Mouse (Mus musculus) gastrocnemius, postnatal 36 days (tissue): Measurements from ENCODE around the gene Kank3. TPM values are rescaled to one million over a fixed set of nuclear protein-coding genes. Genes with fewer than 3 reads are reported as not detected.

ENCODE experiments used
- DNase-seq, 2 experiments: peaks; one replicate each; pipeline ENCODE4 v3.0.0; 2022
- intact Hi-C: fragments of 180-260 bp; cut with DNase I; formaldehyde crosslinking; loops from one replicate; pipeline ENCODE4 v1.15.1; 2025
- long read RNA-seq, 2 experiments: library from polyadenylated mRNA; stranded (forward); transcript quantifications; one replicate each; pipeline ENCODE4 v2.0.0; 2021
- total RNA-seq, 2 experiments: library from RNA; stranded (reverse); gene quantifications; 2 replicates each; pipeline ENCODE4 v1.2.3; 2021

Gene Kank3
- total RNA-seq = 10 to 100 TPM; 15.3 to 22.5 TPM
- long read RNA-seq, experiment 1, transcript Kank3-201 (11 exons, 2,641 nt) = major isoform, 24 of 41 reads
- long read RNA-seq, experiment 1, partial matches to known transcripts = 7 of 41 reads
- long read RNA-seq, experiment 1, other reads (novel, unspliced or antisense) = 6 of 41 reads
- long read RNA-seq, experiment 2, transcript Kank3-201 (11 exons, 2,641 nt) = major isoform, 22 of 36 reads
- long read RNA-seq, experiment 2, partial matches to known transcripts = 8 of 36 reads
- long read RNA-seq, experiment 2, other reads (novel, unspliced or antisense) = 5 of 36 reads

DNA sequence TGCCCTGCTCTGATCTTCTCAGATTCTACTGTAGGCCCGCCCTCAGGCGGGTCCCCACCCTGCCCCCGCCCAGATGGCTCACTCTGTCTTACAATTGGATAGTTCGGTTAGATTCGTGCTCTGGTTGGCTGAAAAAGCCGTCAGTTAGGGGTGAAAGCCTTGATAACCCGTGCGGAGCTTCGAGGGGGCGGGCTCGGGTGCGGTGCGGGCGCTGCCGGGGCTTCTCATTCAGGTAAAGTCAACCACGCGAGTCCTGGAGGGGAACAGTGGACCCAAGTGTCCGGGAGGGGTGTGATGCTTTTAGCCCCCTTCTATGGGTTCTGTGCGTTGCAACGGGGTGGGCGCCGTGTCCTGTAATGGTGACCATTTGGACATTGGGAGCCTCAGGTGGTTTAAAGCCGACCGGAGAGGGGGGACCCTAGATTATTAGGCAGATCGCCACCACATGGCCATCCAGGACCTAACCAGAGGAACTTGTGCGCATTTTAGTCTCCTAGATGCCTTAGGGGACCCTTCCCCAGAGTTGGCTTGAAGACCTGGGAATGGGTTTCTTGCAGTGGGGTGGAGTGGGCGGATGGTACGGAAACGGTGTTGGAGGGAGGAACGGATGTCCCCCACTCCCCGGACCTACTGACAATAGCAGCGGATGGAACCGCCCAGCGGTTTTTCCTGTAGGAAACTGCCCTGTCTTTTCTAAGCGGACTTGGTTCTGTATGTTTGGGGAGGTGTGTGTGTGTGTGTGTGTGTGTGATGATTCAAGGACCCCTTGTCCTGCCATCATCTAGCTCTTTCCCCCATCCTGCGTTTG, at the start of gene Kank3:
TSS of gene Kank3 (plus strand) at position 186 of the 808 bp plus-strand sequence.
- DNase-seq = peak; percentile 83 to 94
- intact Hi-C loops = no loop called here

DNA sequence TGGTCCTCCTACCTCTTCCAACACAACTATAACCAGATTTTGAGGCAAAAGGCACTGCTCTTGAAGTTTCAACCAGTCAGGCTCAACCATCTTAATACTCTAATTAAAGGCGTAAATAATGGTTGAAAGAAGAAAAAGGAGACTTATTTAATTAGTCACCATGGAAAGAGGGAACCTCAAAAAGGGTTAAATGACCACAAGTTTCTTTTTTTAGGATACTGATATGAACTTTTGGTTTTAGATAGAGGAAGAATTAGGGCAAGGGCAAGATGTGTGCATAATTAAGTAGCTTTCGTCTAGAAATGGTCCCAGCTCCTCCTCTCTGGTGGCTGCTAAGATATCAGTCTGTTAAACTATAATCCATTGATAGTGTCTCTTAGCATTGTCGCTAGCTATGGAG, 43.9 kb upstream of the Kank3 start:
- intact Hi-C loops = no loop called here
- no peak for DNase-seq

DNA sequence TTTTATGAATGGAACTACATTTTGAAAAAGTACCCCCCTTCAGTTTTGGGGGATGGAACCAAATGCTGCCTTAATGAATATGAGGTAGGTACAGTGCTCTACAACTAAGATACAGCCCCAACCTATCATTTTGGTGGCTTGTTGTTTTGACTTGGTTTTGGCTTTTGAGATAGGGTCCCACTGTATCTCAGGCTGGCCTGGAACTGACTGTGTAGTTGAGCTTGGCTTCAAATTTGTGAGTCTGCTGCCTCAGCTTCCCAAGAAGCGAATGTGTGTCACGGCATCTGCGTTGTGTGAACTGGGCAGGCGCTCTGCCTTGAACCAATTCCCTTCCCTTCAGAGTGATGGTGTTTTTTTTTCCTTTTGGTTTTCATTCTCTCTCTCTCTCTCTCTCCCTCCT, 38.7 kb upstream of the Kank3 start:
- no peak for DNase-seq
- intact Hi-C loops = no loop called here

DNA sequence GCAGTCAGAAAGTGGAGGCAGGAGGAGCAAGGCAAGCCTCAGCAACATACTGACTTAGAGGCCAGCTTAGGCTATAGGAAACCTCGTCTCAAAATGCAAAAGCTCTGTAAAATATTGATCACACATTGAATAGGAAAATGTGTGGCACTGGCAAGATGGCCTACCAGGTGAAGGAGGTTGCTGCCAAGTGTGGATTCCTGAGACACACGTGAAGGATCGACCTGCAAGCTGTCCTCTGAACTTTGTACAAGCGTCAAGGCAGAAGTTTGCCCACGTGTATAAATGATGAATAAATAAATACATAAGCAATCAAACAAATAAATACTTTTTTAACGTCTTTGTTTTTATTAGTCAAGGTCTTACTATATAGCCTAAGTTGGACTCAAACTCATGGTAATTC, 36.9 kb upstream of the Kank3 start:
- intact Hi-C loops = no loop called here
- DNase-seq = no peak

DNA sequence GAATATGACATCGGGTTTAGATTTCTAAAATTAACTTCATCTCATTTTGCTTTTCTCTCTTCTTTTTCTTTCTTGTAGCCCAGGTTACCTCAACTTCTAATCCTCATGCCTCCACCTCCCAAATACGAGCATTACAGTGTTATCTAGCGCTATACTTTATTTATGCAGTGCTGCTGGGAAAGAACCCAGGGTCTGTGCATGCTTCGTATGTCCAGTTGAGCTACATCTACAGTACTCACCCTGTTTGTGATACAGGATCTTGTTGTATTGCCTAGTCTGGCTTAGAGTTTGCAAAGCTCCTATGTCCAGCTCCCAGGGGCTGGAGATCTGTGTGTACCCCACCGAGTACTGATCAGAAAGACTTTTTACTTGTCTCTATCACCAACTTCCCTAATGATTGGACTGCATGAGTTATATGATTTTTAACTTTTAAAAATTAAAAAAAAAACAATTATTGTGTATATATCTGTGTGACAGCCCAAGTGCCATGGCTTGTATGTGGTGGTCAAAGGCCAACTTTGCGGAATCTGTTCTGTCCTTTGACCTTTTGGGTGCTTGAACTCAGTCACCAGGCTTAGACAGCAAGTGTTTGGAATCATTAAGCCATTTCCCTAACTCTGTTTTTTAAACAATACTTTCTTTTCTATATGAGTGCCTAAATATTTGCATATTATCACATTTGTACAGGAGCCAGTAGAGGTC, 36.3 kb upstream of the Kank3 start:
- no peak for DNase-seq
- intact Hi-C loops = no loop called here

DNA sequence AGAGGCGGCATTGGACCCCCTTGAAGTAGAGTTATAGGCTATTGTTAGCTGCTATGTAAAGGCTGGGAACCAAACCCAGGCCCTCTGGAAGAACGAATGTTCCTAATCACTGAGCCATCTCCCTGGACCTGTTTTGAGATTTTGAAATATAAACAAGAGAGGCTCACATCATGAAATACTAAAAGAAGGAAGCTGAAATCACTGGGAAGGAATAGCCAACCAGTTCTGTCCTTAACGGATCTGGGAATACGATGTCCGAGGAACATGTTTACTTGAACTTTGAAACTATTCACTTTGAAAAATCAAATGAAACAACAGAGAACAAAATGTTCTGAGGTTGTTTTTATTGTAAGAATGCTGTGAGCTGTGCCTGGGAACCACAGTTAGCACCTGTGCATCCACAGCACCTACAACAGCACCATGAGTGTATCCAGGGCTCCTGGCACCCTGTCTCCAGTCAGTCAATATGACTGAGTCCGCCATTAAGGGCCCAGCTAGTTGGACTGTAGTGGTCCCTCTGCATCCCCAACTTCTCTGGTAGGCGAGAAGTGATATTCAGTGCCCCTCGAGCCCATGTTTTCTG, 35.7 kb upstream of the Kank3 start:
- intact Hi-C loops = no loop called here

DNA sequence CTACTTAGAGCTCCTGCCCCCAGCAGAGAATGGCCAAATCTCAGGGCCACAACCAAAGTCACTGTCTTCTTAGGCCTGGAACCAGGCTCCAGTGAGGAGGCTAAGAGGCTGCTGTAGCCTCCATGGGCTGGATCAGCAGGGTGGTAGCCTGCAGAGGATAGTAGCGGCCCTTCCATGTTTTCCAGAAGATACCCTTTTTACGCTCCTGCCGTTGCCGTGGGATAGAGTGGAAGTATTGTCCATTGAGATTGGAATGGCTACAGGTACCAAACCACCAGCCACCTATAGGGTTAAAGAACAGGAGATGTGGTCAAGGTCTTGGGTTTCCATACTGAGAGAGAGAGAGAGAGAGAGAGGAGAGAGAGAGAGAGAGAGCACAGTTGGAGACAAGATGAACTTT, 35.0 kb upstream of the Kank3 start:
- DNase-seq = no peak
- intact Hi-C loops = no loop called here

More for the DNA sequence above, 35.7 kb upstream of the Kank3 start:
- DNase-seq = no peak

DNA sequence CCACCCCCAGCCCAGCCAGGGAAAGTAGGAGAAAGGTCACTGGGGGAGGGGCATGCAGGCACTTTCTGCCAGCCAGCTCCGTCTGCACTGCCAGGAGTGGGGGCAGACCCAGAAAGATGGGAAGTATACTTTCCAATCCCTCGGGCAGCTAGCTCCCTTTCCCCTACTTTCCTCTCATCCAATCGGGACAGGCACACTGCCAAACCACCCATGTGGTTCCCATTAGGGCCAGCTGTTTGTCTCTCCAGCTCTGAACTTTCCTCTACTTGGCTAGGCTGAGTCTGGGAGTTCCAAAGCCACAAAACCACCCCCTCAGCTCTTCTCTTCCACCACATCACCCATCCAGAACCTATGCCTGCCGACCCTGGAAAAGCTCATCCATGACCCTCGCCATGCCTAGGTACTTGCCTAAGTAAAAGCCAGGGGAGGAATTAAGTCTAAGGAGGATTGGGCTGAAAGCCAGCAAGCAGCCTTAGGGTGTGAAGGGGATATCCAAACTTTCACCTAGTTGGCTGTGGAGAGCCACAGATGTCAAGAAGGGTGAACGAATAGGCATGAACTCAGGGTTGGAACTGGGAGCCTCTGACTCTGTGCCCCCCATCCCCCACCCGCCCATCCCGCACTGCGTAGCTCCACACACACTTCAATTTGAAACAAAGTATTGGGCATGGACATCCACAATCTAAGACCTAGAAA, 30.9 kb upstream of the Kank3 start:
- peak; percentile 95 to 98 for DNase-seq
- intact Hi-C loops = no loop called here

DNA sequence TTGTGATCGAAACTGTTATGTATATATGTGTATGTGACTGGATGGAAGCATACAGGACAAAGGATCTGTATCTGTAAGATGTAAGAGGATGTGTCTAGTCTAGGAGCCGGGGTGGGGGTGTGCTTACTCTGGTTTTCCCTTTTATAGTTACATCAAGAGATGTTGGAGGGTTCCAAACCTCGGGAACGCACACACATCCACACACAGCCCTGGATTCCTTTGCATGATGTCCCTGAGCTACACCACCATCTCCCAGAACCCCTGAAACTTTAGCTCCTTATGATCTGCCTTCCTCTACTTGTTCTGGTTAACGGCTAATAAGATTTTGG, 30.4 kb upstream of the Kank3 start:
- DNase-seq = no peak
- intact Hi-C loops = no loop called here

DNA sequence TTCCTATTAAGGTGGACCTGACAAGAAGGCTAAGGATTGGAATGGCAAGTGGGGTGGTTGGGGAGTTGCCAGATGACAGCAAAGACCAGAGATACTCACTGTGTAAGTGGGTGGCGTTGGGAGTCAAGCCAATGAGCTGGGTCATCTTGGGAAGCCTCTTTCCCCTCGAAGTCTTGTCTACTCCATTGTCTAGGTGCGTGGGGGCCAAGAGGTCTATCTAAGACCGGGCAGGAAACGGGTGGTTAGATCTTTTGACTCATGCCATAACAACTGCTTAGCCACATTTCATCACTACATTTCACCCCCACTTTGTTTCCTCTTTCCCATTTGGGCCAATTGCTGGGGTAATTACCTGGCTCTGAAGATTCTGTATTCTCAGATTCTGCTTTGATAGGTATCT, 29.9 kb upstream of the Kank3 start:
- peak; percentile 29 to 38 for DNase-seq

DNA sequence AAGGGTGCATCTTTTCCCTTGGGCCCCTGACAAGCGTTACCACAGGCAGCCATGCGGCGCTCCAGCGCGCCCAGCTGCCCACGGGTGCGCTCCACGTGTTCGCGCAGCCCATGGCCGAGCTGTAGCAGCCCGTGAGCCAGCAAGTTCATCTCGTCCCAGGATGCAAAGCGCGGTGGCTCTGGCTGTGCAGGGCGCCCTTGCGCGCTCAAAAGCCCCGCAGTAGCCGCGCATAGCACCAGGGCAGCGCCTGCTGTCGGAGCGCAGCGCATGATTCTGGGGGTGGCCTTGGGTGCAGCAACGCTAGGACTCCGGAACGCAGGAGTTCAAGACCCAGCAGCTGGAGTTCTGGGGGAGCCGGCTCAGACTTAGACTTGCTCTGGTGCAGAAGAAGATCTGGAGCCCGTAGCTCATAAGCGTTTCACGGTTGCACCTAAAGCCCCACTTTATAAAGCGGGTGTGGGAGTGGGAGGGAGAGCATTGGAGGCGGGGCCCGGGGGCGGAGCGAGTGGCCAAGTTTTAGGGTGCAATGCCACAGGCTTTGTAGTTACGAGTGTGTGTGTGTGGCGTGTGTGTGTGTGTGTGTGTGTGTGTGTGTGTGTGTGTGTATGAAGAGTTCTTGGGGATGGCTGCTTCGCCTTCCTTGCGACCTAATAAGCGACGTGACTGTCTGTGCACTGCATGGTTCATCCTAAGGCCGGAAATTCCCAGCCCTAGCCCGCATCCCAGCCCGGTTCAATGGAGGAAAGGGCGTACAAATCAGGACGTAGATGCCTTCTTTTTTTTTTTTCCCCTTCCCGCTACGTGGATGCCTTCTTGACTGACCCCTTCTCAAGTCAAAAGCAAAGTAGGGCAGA, 29.0 kb upstream of the Kank3 start, which contains the start of gene Angptl4:
TSS of gene Angptl4 (minus strand) at position 707 of the 854 bp plus-strand sequence.
- DNase-seq = peak; percentile 73
- intact Hi-C loops = loop anchor here (1.0 kb wide), 1 partner anchor 20 kb away; no protein-coding TSS in a partner anchor

More for the DNA sequence above, 29.9 kb upstream of the Kank3 start:
- intact Hi-C loops = no loop called here

DNA sequence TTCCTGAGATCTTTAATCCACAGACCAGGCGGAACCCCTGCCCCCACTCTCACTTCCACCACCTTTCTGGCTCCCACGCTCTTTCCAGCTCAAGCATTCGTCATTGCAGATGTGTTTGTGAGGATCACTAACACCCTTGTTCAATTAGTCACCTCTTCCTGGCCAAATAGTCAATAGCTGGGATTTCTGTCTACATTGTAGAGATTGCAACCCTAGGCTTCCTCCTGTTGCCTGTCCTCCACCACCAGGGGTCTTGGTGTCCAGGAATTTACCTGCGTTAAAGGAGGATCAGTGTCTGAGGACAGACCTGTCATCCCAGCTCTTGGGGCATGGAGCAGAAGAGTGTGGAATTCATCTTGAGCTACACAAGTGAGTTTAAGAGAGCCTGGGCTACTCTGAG, 28.3 kb upstream of the Kank3 start:
- no peak for DNase-seq
- intact Hi-C loops = no loop called here

DNA sequence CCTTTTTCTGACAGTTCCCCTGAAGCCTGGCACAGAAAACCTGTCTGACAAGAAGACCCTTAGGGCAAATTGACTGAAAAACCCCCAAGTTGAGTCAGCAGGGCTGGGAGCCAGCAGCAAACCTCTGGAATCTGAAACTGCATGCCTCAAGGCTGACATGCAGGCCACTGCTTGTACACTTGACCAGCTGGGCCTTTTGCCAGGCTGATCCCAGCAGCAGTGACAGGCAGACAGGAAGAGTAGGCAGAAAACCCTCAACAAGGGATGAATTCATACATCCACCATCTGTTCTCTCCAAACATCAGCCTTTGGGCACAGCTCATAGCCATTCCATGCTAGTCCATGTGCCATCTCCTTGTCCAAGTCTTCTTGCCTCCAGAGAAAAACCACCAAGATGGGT, 26.9 kb upstream of the Kank3 start:
- peak; percentile 73 to 77 for DNase-seq
- intact Hi-C loops = no loop called here

DNA sequence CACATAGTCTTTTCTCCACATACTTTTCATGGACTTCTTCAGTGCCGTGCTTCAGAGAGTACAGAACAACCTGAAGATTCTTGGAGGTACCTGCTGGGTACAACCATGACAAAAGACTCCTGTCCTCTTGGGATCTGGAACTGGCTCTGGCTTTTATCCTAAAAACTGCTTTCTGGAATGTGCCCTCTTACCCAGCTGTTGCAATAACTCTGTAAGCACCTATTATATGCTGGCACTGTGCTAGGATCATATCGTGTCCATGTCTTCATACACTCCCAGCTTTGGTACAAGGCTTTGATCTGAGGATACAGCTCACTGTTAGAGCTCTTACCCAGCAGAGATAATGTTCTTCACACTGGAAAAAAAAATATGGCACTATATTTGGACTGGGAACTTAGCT, 25.4 kb upstream of the Kank3 start:
- intact Hi-C loops = loop anchor here (5.0 kb wide), 1 partner anchor 33 kb away; no protein-coding TSS in a partner anchor
- DNase-seq = no peak

DNA sequence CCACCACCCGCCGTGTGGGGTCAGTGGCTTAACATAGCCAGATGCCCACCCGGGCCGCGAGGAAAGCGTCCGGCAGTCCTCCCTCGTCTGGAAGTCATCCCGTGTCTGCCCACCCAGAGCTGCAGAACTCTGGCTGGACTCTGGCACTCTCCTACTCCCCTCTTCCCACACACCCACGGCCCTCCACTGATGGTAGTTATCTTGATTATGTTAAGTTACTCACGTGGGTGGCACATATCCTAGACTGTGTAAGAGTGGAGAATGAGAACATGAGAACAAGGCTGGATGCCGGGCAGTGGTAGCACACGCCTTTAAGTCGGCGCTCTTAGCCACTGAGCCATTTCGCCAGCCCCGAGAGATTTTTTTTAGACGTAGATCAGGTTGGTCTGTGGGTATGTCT, 23.9 kb upstream of the Kank3 start:
- no peak for DNase-seq
- intact Hi-C loops = loop anchor here (5.0 kb wide), 1 partner anchor 34 kb away; no protein-coding TSS in a partner anchor

DNA sequence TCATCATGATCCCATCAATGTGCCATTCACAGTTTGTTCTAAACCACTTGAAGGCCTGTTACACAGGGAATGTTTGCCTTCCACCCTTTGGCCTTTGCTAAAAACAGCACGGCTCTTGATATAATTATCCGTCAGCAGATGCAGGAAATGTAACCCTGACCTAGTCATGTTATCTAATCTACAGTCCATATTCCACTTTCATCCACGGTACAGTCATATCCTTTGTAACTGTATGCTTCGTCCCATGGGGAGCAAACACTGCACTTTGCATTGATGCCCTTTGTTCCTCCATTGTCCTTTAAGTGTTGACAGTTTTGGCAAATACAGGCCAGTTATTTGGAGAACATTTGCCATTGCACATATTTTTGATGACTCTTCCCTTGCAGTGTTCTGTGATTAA, 21.6 kb upstream of the Kank3 start:
- DNase-seq = no peak
- intact Hi-C loops = loop anchor here (5.0 kb wide), 1 partner anchor 36 kb away; no protein-coding TSS in a partner anchor

DNA sequence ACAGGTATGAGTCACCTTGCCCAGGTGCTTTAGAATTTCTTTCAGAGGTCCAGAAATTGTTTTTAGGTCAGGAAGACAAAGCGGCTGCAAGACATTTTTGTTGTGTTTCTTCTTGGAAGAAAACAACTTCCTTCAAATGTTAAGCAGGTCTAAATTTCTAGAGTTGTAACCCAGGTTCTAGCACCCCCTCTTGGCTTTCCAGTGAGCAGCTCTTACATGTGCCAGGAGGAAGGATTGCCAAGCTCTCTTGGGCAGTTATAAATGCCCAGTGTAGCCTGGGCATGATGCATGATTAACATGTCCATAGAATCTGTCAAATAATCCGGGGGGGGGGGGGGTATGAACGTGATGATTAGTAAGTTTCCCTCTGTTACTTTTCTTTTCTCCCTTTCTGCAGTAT, 12.0 kb upstream of the Kank3 start:
- DNase-seq = no peak
- intact Hi-C loops = loop anchor here (2.0 kb wide), 1 partner anchor 52 kb away; no protein-coding TSS in a partner anchor

DNA sequence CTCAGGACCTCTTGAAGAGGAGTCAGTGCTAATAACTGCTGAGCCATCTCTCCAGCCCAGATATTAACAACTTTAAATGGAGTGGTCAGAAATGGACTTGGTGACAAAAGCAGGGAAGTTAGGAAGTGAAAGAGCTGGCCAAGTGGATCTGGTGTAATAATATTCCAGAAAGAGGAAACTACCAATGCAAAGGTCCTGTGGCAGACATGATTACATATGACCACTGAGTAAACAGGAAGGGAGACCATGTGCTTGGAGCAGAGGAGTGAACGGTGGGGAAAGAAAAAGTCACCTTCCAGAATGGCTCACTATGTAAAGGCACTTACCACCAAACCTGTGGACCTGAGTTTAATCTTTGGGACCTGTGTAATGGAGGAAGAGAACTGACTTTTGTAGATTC, 11.0 kb upstream of the Kank3 start:
- intact Hi-C loops = loop anchor here (2.0 kb wide), 1 partner anchor 52 kb away; no protein-coding TSS in a partner anchor
- no peak for DNase-seq

DNA sequence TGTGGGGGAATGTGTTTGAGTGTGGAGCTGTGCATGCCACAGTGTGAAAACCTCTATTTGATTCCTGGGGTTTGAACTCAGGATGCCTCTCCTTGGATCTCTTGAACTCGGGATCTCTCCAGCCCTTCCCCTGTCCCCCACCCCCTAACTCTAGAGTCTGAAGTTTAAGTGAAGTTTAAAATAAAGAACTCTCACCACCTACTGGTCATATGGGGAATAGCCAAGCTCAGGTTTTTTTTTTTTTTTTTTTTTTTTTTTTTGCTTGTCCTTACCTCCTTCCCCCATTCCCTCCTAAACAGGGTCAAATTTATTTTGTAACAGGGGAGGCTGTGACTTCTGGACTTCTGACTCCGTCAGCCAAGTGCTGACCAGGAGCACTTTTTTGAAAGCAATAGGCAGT, 8.1 kb upstream of the Kank3 start:
- intact Hi-C loops = no loop called here
- no peak for DNase-seq
